Mouse (Mus musculus): ENCODE data around the gene Sncb. TPM values are rescaled to one million over a fixed set of nuclear protein-coding genes. Genes with fewer than 3 reads are reported as not detected.

The Sncb gene
- total and polyA plus RNA-seq, 3 experiments, result not detected

- H3K4me1 ChIP-seq (ENCODE audit: control insufficient read depth in 1 of 2, insufficient read depth in 2 of 2, low read length in 2 of 2), result no peaks in the 10 kb centered on the region
- H3K9ac ChIP-seq (ENCODE audit: control insufficient read depth, low read depth, low read length, poor library complexity, severe bottlenecking), result no peak overlapping the region
- TF ChIP-seq KAT2A (conservative IDR thresholded peaks at IDR 0.05; ENCODE audit: low read depth, low read length), result no peak
- TF ChIP-seq GATA1 (IDR thresholded peaks at IDR 0.05; ENCODE audit: low read depth, low read length), result no peak
- TF ChIP-seq USF1 (IDR thresholded peaks at IDR 0.05; ENCODE audit: low read depth, low read length), result no peak
- no peak for TF ChIP-seq MXI1 (IDR thresholded peaks at IDR 0.05; ENCODE audit: low read depth, low read length)
- no peak for TF ChIP-seq POLR2A (IDR thresholded peaks at IDR 0.05; ENCODE audit: control insufficient read depth in 1 of 2, insufficient read depth in 1 of 2, low read depth in 1 of 2, low read length in 2 of 2, poor library complexity in 1 of 2)
- no peak for TF ChIP-seq CHD1 (IDR thresholded peaks at IDR 0.05; ENCODE audit: low read depth, low read length)
- no peak for TF ChIP-seq MYB (IDR thresholded peaks at IDR 0.05; ENCODE audit: low read depth, low read length)
- no peak for TF ChIP-seq POLR2AphosphoS5 (IDR thresholded peaks at IDR 0.05; ENCODE audit: borderline replicate concordance, low read depth, low read length)
- H3K27ac ChIP-seq (ENCODE audit: control insufficient read depth, low read depth, low read length), result no peak overlapping the region
- no peaks in the 10 kb centered on the region for H3K79me2 ChIP-seq (ENCODE audit: control insufficient read depth, insufficient read depth, low read length, poor library complexity)
- no peaks in the 10 kb centered on the region for H3K36me3 ChIP-seq (ENCODE audit: control insufficient read depth in 1 of 2, insufficient read depth in 2 of 2, low read length in 2 of 2)
- no peaks in the 10 kb centered on the region for H3K27me3 ChIP-seq (ENCODE audit: control insufficient read depth in 1 of 2, insufficient read depth in 2 of 2, low read length in 2 of 2)
- H3K9me3 ChIP-seq (replicated peaks; ENCODE audit: insufficient read depth, low read length), result no peaks in the 10 kb centered on the region
- DNase-seq (ENCODE audit: low read depth, low spot score), result no peak
- H3K4me3 ChIP-seq (ENCODE audit: control insufficient read depth in 1 of 2, insufficient read depth in 1 of 2, low read depth in 2 of 2, low read length in 2 of 2), result no peak overlapping the region
Observed at GRCm38 (mm10) chr13:54765281-54766191, 859 bp downstream of the Sncb start.

GRCm38 (mm10) chr13:54760906-54761305 is 5.5 kb downstream of the Sncb start:
- Histone ChIP-seq H3K27me3 (ENCODE audit: control insufficient read depth in 1 of 2, insufficient read depth in 2 of 2, low read length in 2 of 2) (no peaks in the 10 kb centered on the region), H3K4me1 (ENCODE audit: control insufficient read depth in 1 of 2, insufficient read depth in 2 of 2, low read length in 2 of 2) (no peaks in the 10 kb centered on the region), H3K27ac (ENCODE audit: control insufficient read depth, low read depth, low read length) (no peak overlapping the region), H3K9me3 (replicated peaks; ENCODE audit: insufficient read depth, low read length) (no peaks in the 10 kb centered on the region), H3K4me3 (ENCODE audit: control insufficient read depth in 1 of 2, insufficient read depth in 1 of 2, low read depth in 2 of 2, low read length in 2 of 2) (no peak overlapping the region), H3K79me2 (ENCODE audit: control insufficient read depth, insufficient read depth, low read length, poor library complexity) (no peaks in the 10 kb centered on the region), H3K9ac (ENCODE audit: control insufficient read depth, low read depth, low read length, poor library complexity, severe bottlenecking) (no peak overlapping the region), H3K36me3 (ENCODE audit: control insufficient read depth in 1 of 2, insufficient read depth in 2 of 2, low read length in 2 of 2) (no peaks in the 10 kb centered on the region)
- TF ChIP-seq EP300 (IDR thresholded peaks at IDR 0.05; ENCODE audit: low read depth in 1 of 2, low read length in 2 of 2) (no peak), CHD2 (IDR thresholded peaks at IDR 0.05; ENCODE audit: low read length) (no peak), JUND (IDR thresholded peaks at IDR 0.05; ENCODE audit: low read depth, low read length) (no peak), BHLHE40 (IDR thresholded peaks at IDR 0.05; ENCODE audit: borderline replicate concordance, low read depth, low read length) (no peak), UBTF (IDR thresholded peaks at IDR 0.05; ENCODE audit: borderline replicate concordance, insufficient read depth, low read depth, low read length) (no peak), ETS1 (IDR thresholded peaks at IDR 0.05; ENCODE audit: low read depth, low read length) (no peak), GATA1 (IDR thresholded peaks at IDR 0.05; ENCODE audit: low read depth, low read length) (no peak)
- no peak for DNase-seq (ENCODE audit: low read depth, low spot score)
